Mouse (Mus musculus) forebrain, embryonic 11.5 days (tissue): ENCODE results near the gene Pik3r6. TPM values are rescaled to one million over a fixed set of nuclear protein-coding genes. Genes with fewer than 3 reads are reported as not detected.
A peak's percentile ranks its signal among the peaks of the same experiment; 100 is the strongest.

Experiments
- ATAC-seq: fragments of 200-750 bp; cut with Nextera tagmentation; replicated peaks from 2 replicates; pipeline ENCODE4 v1.8.0; 2017; ENCODE audit warnings: moderate TSS enrichment; ENCODE audit not compliant: low FRiP score
- DNase-seq: peaks from one replicate; pipeline ENCODE4 v3.0.0-alpha.2; 2017; ENCODE audit warnings: low spot score
- H3K27ac ChIP-seq: fragments of 300-500 bp; sonication (generic); 2 replicates; pipeline ENCODE4 v1.5.1; 2014; ENCODE audit warnings: low read depth, low read length
- H3K27me3 ChIP-seq: fragments of 300-500 bp; sonication (generic); 2 replicates; pipeline ENCODE4 v1.6.1; 2014; ENCODE audit warnings: mild to moderate bottlenecking, low read length, mixed read lengths; ENCODE audit not compliant: control insufficient read depth, insufficient read depth
- H3K36me3 ChIP-seq: fragments of 300-500 bp; sonication (generic); 2 replicates; pipeline ENCODE4 v1.6.1; 2014; ENCODE audit warnings: mild to moderate bottlenecking, low read length, moderate library complexity, mixed read lengths; ENCODE audit not compliant: control insufficient read depth, insufficient read depth
- H3K4me1 ChIP-seq: fragments of 300-500 bp; sonication (generic); replicated peaks from 2 replicates; pipeline ENCODE4 v1.6.1; 2014; ENCODE audit warnings: low read length, mixed read lengths; ENCODE audit not compliant: control insufficient read depth, insufficient read depth
- H3K4me2 ChIP-seq: fragments of 300-500 bp; sonication (generic); 2 replicates; pipeline ENCODE4 v1.6.1; 2014; ENCODE audit warnings: low read depth, mild to moderate bottlenecking, low read length, moderate library complexity, mixed read lengths; ENCODE audit not compliant: severe bottlenecking
- H3K4me3 ChIP-seq: fragments of 300-500 bp; sonication (generic); 2 replicates; pipeline ENCODE4 v1.5.1; 2014; ENCODE audit warnings: low read depth, low read length
- H3K9ac ChIP-seq: fragments of 300-500 bp; sonication (generic); 2 replicates; pipeline ENCODE4 v1.6.1; 2014; ENCODE audit warnings: low read length
- H3K9me3 ChIP-seq: fragments of 300-500 bp; sonication (generic); 2 replicates; pipeline ENCODE4 v1.6.1; 2016; ENCODE audit warnings: low read length, mixed read lengths; ENCODE audit not compliant: control insufficient read depth
- WGBS: fragments of 180-500 bp; shearing (Covaris S2); extraction: QIAGEN DNeasy Blood & Tissue Kit; methylation state at CpG from one replicate; pipeline ENCODE4 v1.1.7; 2014; 5-methylcytosine and 5-hydroxymethylcytosine counted together
- polyA plus RNA-seq: library from polyadenylated mRNA; unstranded; fragments of >200 nt; fragmentation: Nextera tagmentation; extraction: Ambion mirVana; gene quantifications from 2 replicates; pipeline ENCODE4 v1.2.1, GENCODE M21; 2014

The Pik3r6 gene
- polyA plus RNA-seq, 1 experiment from 2014 or later, result 1.6 TPM

DNA sequence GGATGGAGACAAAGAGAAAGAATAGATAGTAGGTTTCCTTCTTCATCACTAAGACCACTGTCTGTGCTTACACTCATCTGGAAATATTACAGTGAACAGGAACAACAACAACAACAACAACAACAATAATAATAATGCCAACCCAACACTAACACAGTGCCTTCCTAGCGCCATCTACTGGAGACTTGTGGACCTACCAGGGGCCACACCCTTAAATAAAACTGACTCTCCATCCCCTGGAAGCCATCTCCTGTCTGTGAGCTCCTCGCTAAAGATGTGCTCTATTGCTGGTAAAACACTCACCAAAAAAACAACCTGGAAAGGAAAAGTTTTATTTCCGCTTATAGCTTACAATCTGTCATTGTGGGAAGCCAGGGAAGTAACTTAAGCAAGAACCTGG is 46.8 kb downstream of the Pik3r6 start:
- Histone ChIP-seq H3K27ac (no peak overlapping the region), H3K9me3 (no peaks in the 10 kb centered on the region), H3K27me3 (no peaks in the 10 kb centered on the region), H3K4me3 (no peak overlapping the region), H3K4me2 (no peak overlapping the region), H3K4me1 (0 out of 2 replicates have a peak, but pooled peaks cover 2% of the 10 kb centered on the region), H3K36me3 (no peaks in the 10 kb centered on the region), H3K9ac (no peak overlapping the region)
- 49% methylated on average over 3 of the region's 3 CpGs for WGBS
- ATAC-seq (no peak), DNase-seq (no peak)

GRCm38 (mm10) chr11:68550358-68550757 is 47.5 kb downstream of the Pik3r6 start:
- DNase-seq (no peak), ATAC-seq (no peak)
- no peak overlapping the region for H3K9ac ChIP-seq
- WGBS, result 74% methylated on average over 4 of the region's 4 CpGs
- no peaks in the 10 kb centered on the region for H3K27me3 ChIP-seq
- no peak overlapping the region for H3K27ac ChIP-seq
- H3K9me3 ChIP-seq, result no peaks in the 10 kb centered on the region
- H3K4me2 ChIP-seq, result no peak overlapping the region
- H3K36me3 ChIP-seq, result no peaks in the 10 kb centered on the region
- 0 out of 2 replicates have a peak, but pooled peaks cover 2% of the 10 kb centered on the region for H3K4me1 ChIP-seq
- H3K4me3 ChIP-seq, result no peak overlapping the region

- no peak for DNase-seq
- Histone ChIP-seq H3K4me2 (no peak overlapping the region), H3K9ac (no peak overlapping the region), H3K27ac (no peak overlapping the region), H3K27me3 (peaks cover 4% of the 10 kb centered on the region), H3K4me1 (0 out of 2 replicates have a peak, but pooled peaks cover 2% of the 10 kb centered on the region), H3K36me3 (no peaks in the 10 kb centered on the region), H3K9me3 (no peaks in the 10 kb centered on the region), H3K4me3 (no peak overlapping the region)
- ATAC-seq, result no peak
- WGBS, result 40% methylated on average over 8 of the region's 8 CpGs
Measured at GRCm38 (mm10) chr11:68553981-68554471, 51.2 kb downstream of the Pik3r6 start.

GRCm38 (mm10) chr11:68555918-68556584 is 53.2 kb downstream of the Pik3r6 start, which contains the start of gene Mfsd6l:
Mfsd6l (plus strand) TSS chr11:68556186.
- 0 out of 2 replicates have a peak, but pooled peaks cover 2% of the 10 kb centered on the region for H3K4me1 ChIP-seq
- H3K9me3 ChIP-seq, result no peaks in the 10 kb centered on the region
- DNase-seq (no peak), ATAC-seq (no peak)
- peaks cover 4% of the 10 kb centered on the region for H3K27me3 ChIP-seq
- H3K4me3 ChIP-seq, result no peak within 1 kb of the TSS
- H3K36me3 ChIP-seq, result no peaks in the 10 kb centered on the region
- H3K9ac ChIP-seq, result no peak within 1 kb of the TSS
- H3K27ac ChIP-seq, result no peak within 1 kb of the TSS
- H3K4me2 ChIP-seq, result peak within 1 kb of the TSS; percentile 28
- 7% methylated on average over 37 of the region's 37 CpGs for WGBS

DNA sequence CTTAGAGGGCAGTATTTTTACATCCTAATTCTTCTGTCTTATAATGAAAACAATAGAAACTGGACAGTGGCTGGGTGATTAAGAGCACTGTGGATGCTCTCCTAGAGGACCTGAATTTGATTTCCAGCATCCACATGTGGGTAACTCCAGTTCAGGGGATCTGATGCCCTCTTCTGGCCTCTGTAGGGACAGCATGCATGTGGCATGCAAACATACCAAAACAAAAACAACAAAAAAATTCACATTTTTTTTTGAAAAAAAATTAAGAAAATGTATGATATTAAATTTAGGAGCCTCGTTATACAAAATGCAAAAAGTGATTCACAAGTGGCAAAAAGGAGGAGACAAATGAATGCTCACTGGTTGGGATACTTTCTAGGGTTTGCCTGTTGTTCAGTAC is 56.7 kb downstream of the Pik3r6 start:
- Histone ChIP-seq H3K27ac (no peak overlapping the region), H3K27me3 (peaks cover 4% of the 10 kb centered on the region), H3K4me2 (no peak overlapping the region), H3K9me3 (no peaks in the 10 kb centered on the region), H3K4me1 (no peaks in the 10 kb centered on the region), H3K4me3 (no peak overlapping the region), H3K36me3 (no peaks in the 10 kb centered on the region), H3K9ac (no peak overlapping the region)
- ATAC-seq (no peak), DNase-seq (peak; percentile 48)
- 50% methylated on average over 1 of the region's 1 CpGs for WGBS

- Histone ChIP-seq H3K4me2 (no peak overlapping the region), H3K4me1 (no peaks in the 10 kb centered on the region), H3K4me3 (no peak overlapping the region), H3K9me3 (no peaks in the 10 kb centered on the region), H3K9ac (no peak overlapping the region), H3K36me3 (no peaks in the 10 kb centered on the region), H3K27ac (no peak overlapping the region), H3K27me3 (no peaks in the 10 kb centered on the region)
- ATAC-seq (no peak), DNase-seq (peak; percentile 45)
- WGBS, result 82% methylated on average over 11 of the region's 11 CpGs
Measured at GRCm38 (mm10) chr11:68561957-68562950, 59.4 kb downstream of the Pik3r6 start.

- Histone ChIP-seq H3K9me3 (no peaks in the 10 kb centered on the region), H3K4me3 (no peak overlapping the region), H3K27ac (no peak overlapping the region), H3K4me2 (no peak overlapping the region), H3K9ac (no peak overlapping the region), H3K36me3 (no peaks in the 10 kb centered on the region), H3K4me1 (no peaks in the 10 kb centered on the region), H3K27me3 (no peaks in the 10 kb centered on the region)
- 80% methylated on average over 13 of the region's 13 CpGs for WGBS
- no peak for ATAC-seq
- no peak for DNase-seq
Measured at GRCm38 (mm10) chr11:68564356-68565031, 61.7 kb downstream of the Pik3r6 start.

DNA sequence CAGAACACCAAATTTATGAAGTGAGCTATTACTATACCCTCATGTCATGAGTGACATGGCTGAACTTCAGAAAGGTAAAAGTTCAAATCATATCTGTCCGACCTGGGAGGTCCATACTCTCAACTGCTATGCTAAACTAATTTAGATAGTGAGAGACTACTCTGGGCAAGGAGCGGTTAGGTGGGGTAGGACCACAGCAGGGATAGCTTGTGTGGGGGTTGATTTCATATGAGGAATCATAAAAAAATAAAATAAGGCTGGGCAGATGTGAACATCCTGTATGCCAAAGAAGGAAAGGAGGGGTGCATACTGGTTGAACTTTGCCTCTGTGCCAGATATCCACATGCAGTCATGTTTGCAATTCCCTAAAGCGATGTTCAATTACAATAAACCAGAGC is 62.2 kb downstream of the Pik3r6 start:
- Histone ChIP-seq H3K9me3 (no peaks in the 10 kb centered on the region), H3K9ac (no peak overlapping the region), H3K4me2 (no peak overlapping the region), H3K27ac (no peak overlapping the region), H3K4me3 (no peak overlapping the region), H3K4me1 (no peaks in the 10 kb centered on the region), H3K27me3 (no peaks in the 10 kb centered on the region), H3K36me3 (no peaks in the 10 kb centered on the region)
- no peak for DNase-seq
- 87% methylated on average over 3 of the region's 3 CpGs for WGBS
- no peak for ATAC-seq
